Mouse (Mus musculus) limb, embryonic 11.5 days (tissue): Measurements from ENCODE around the gene Slc35b3. TPM values are rescaled to one million over a fixed set of nuclear protein-coding genes. Genes with fewer than 3 reads are reported as not detected.

Experiments
- ATAC-seq: fragments of 200-750 bp; cut with Nextera tagmentation; 2 replicates; pipeline ENCODE4 v1.8.0; 2017; ENCODE audit warnings: low read depth; ENCODE audit not compliant: insufficient number of reproducible peaks, low FRiP score, low TSS enrichment
- DNase-seq: peaks from one replicate; pipeline ENCODE4 v3.0.0-alpha.2; 2015; ENCODE audit warnings: low spot score
- H3K27ac ChIP-seq: fragments of 300-500 bp; sonication (generic); replicated peaks from 2 replicates; pipeline ENCODE4 v1.5.1; 2014; ENCODE audit warnings: low read depth, mild to moderate bottlenecking, low read length
- H3K27me3 ChIP-seq: fragments of 300-500 bp; sonication (generic); 2 replicates; pipeline ENCODE4 v1.6.1; 2014; ENCODE audit warnings: mild to moderate bottlenecking, low read length, mixed read lengths; ENCODE audit not compliant: control insufficient read depth, insufficient read depth
- H3K36me3 ChIP-seq: fragments of 300-500 bp; sonication (generic); 2 replicates; pipeline ENCODE4 v1.6.1; 2014; ENCODE audit warnings: mild to moderate bottlenecking, low read length, moderate library complexity, mixed read lengths; ENCODE audit not compliant: control insufficient read depth, insufficient read depth
- H3K4me1 ChIP-seq: fragments of 300-500 bp; sonication (generic); 2 replicates; pipeline ENCODE4 v1.6.1; 2014; ENCODE audit warnings: low read length, mixed read lengths; ENCODE audit not compliant: control insufficient read depth, insufficient read depth
- H3K4me2 ChIP-seq: fragments of 300-500 bp; sonication (generic); 2 replicates; pipeline ENCODE4 v1.6.1; 2014; ENCODE audit warnings: low read depth, mild to moderate bottlenecking, moderate library complexity; ENCODE audit not compliant: severe bottlenecking
- H3K4me3 ChIP-seq: fragments of 300-500 bp; sonication (generic); 2 replicates; pipeline ENCODE4 v1.5.1; 2014; ENCODE audit warnings: low read depth, low read length
- H3K9ac ChIP-seq: fragments of 300-500 bp; sonication (generic); 2 replicates; pipeline ENCODE4 v1.6.1; 2014; ENCODE audit warnings: mild to moderate bottlenecking, low read length
- H3K9me3 ChIP-seq: fragments of 300-500 bp; sonication (generic); 2 replicates; pipeline ENCODE4 v1.6.1; 2016; ENCODE audit warnings: low read length; ENCODE audit not compliant: control insufficient read depth
- WGBS: fragments of 180-500 bp; shearing (Covaris S2); extraction: QIAGEN DNeasy Blood & Tissue Kit; methylation state at CpG from one replicate; pipeline ENCODE4 v1.1.7; 2014; 5-methylcytosine and 5-hydroxymethylcytosine counted together
- polyA plus RNA-seq: library from polyadenylated mRNA; unstranded; fragments of >200 nt; fragmentation: Nextera tagmentation; extraction: Ambion mirVana; gene quantifications from 2 replicates; pipeline ENCODE4 v1.2.1, GENCODE M21; 2014

Gene Slc35b3
- polyA plus RNA-seq, 1 experiment from 2014 or later, result 34.6 TPM

- Histone ChIP-seq H3K9me3 (no peaks in the 10 kb centered on the region), H3K27ac (no peak overlapping the region), H3K9ac (no peak overlapping the region), H3K36me3 (peaks cover 3% of the 10 kb centered on the region; the same call in 1 of the 2 replicates), H3K4me2 (no peak overlapping the region), H3K4me3 (no peak overlapping the region), H3K4me1 (no peaks in the 10 kb centered on the region), H3K27me3 (no peaks in the 10 kb centered on the region)
- ATAC-seq (no peak), DNase-seq (no peak)
- 88% methylated on average over 3 of the region's 3 CpGs for WGBS
These were observed 14.2 kb downstream of the Slc35b3 start for GRCm38 (mm10) chr13:38946296-38947012.

GRCm38 (mm10) chr13:38945767-38946166, 14.9 kb downstream of the Slc35b3 start:
- no peak overlapping the region for H3K4me3 ChIP-seq
- H3K4me1 ChIP-seq, result no peaks in the 10 kb centered on the region
- 91% methylated on average over 1 of the region's 1 CpGs for WGBS
- no peak overlapping the region for H3K27ac ChIP-seq
- no peaks in the 10 kb centered on the region for H3K9me3 ChIP-seq
- H3K27me3 ChIP-seq, result no peaks in the 10 kb centered on the region
- peaks cover 3% of the 10 kb centered on the region; the same call in 1 of the 2 replicates for H3K36me3 ChIP-seq
- H3K9ac ChIP-seq, result no peak overlapping the region
- H3K4me2 ChIP-seq, result no peak overlapping the region
- ATAC-seq, result no peak
- no peak for DNase-seq

GRCm38 (mm10) chr13:38944951-38945350, 15.7 kb downstream of the Slc35b3 start:
- H3K36me3 ChIP-seq, result peaks cover 3% of the 10 kb centered on the region; the same call in 1 of the 2 replicates
- no peak for DNase-seq
- no peak for ATAC-seq
- no peak overlapping the region for H3K9ac ChIP-seq
- H3K4me2 ChIP-seq, result no peak overlapping the region
- H3K27me3 ChIP-seq, result no peaks in the 10 kb centered on the region
- no peak overlapping the region for H3K4me3 ChIP-seq
- no peaks in the 10 kb centered on the region for H3K4me1 ChIP-seq
- H3K9me3 ChIP-seq, result no peaks in the 10 kb centered on the region
- no peak overlapping the region for H3K27ac ChIP-seq
- 92% methylated on average over 6 of the region's 6 CpGs for WGBS

- DNase-seq (no peak), ATAC-seq (no peak)
- H3K27ac ChIP-seq, result no peak overlapping the region
- H3K9me3 ChIP-seq, result no peaks in the 10 kb centered on the region
- H3K36me3 ChIP-seq, result no peaks in the 10 kb centered on the region
- H3K27me3 ChIP-seq, result no peaks in the 10 kb centered on the region
- H3K4me1 ChIP-seq, result no peaks in the 10 kb centered on the region
- H3K4me3 ChIP-seq, result no peak overlapping the region
- no peak overlapping the region for H3K4me2 ChIP-seq
- WGBS, result 92% methylated on average over 4 of the region's 4 CpGs
- no peak overlapping the region for H3K9ac ChIP-seq
These were observed 18.9 kb downstream of the Slc35b3 start for GRCm38 (mm10) chr13:38941786-38942185.

GRCm38 (mm10) chr13:38941280-38941679, 19.4 kb downstream of the Slc35b3 start:
- no peaks in the 10 kb centered on the region; the same call in 1 of the 2 replicates for H3K36me3 ChIP-seq
- H3K4me1 ChIP-seq, result no peaks in the 10 kb centered on the region
- no peak overlapping the region for H3K4me3 ChIP-seq
- no peak for ATAC-seq
- 95% methylated on average over 19 of the region's 19 CpGs for WGBS
- H3K9ac ChIP-seq, result no peak overlapping the region
- H3K27me3 ChIP-seq, result no peaks in the 10 kb centered on the region
- no peak for DNase-seq
- H3K9me3 ChIP-seq, result no peaks in the 10 kb centered on the region
- no peak overlapping the region for H3K4me2 ChIP-seq
- H3K27ac ChIP-seq, result no peak overlapping the region

GRCm38 (mm10) chr13:38938433-38938832, 22.2 kb downstream of the Slc35b3 start:
- H3K4me2 ChIP-seq, result no peak overlapping the region
- H3K9me3 ChIP-seq, result no peaks in the 10 kb centered on the region
- H3K36me3 ChIP-seq, result no peaks in the 10 kb centered on the region; the same call in 1 of the 2 replicates
- H3K27ac ChIP-seq, result no peak overlapping the region
- no peak for ATAC-seq
- no peak for DNase-seq
- WGBS, result 87% methylated on average over 2 of the region's 2 CpGs
- no peak overlapping the region for H3K9ac ChIP-seq
- no peaks in the 10 kb centered on the region for H3K27me3 ChIP-seq
- H3K4me3 ChIP-seq, result no peak overlapping the region
- no peaks in the 10 kb centered on the region for H3K4me1 ChIP-seq

- Histone ChIP-seq H3K4me1 (no peaks in the 10 kb centered on the region), H3K36me3 (no peaks in the 10 kb centered on the region; the same call in 1 of the 2 replicates), H3K9me3 (no peaks in the 10 kb centered on the region), H3K27ac (no peak overlapping the region), H3K27me3 (no peaks in the 10 kb centered on the region), H3K9ac (no peak overlapping the region), H3K4me3 (no peak overlapping the region), H3K4me2 (no peak overlapping the region)
- DNase-seq (no peak), ATAC-seq (no peak)
- 88% methylated on average over 10 of the region's 10 CpGs for WGBS
These were observed 23.7 kb downstream of the Slc35b3 start for GRCm38 (mm10) chr13:38936860-38937471.

GRCm38 (mm10) chr13:38935856-38936446, 24.7 kb downstream of the Slc35b3 start:
- DNase-seq, result no peak
- no peak for ATAC-seq
- Histone ChIP-seq H3K9ac (no peak overlapping the region), H3K27ac (no peak overlapping the region), H3K9me3 (no peaks in the 10 kb centered on the region), H3K27me3 (no peaks in the 10 kb centered on the region), H3K4me1 (no peaks in the 10 kb centered on the region), H3K4me2 (no peak overlapping the region), H3K4me3 (no peak overlapping the region), H3K36me3 (no peaks in the 10 kb centered on the region; the same call in 1 of the 2 replicates)
- 95% methylated on average over 10 of the region's 10 CpGs for WGBS
